Mouse (Mus musculus): ENCODE measurements around the gene Prss36.
"Not testable (repeated sequence)": the region's sequence is repeated elsewhere in the genome, so short reads cannot be mapped to it uniquely, and the experiment has no call there.

The Prss36 gene

DNA sequence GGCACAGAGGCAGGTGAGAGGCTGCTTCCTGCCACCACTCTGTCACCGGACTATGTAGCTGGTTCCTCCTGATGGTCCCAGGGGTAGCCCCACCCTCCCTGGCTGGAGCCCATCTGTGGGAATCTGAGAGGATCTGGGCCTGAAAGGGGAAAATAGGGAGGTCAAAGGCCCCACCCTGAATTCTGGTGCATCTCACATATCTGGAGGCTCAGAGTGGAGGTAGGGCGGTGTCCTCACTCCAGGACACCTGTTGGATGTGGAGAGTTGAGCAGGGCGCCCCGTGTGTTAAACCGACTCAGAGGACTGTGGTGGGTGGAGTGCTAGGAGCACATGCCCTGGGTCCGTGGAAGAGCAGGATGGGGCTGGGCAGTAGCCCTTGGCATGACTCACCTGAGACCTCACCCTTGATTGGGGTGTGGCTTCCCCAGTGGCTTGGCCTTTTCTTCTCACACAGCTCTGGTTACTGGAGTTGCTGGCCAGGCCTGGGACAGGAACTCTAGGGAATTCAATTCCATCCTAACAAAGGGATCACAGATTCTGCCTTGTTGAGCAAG is at the start of gene Prss36:
Gene Prss36, minus strand, starts transcription at position 256 of the 554 bp plus-strand sequence.
- no peak for DNase-seq (ENCODE audit: low spot score in 2 of 2)

DNA sequence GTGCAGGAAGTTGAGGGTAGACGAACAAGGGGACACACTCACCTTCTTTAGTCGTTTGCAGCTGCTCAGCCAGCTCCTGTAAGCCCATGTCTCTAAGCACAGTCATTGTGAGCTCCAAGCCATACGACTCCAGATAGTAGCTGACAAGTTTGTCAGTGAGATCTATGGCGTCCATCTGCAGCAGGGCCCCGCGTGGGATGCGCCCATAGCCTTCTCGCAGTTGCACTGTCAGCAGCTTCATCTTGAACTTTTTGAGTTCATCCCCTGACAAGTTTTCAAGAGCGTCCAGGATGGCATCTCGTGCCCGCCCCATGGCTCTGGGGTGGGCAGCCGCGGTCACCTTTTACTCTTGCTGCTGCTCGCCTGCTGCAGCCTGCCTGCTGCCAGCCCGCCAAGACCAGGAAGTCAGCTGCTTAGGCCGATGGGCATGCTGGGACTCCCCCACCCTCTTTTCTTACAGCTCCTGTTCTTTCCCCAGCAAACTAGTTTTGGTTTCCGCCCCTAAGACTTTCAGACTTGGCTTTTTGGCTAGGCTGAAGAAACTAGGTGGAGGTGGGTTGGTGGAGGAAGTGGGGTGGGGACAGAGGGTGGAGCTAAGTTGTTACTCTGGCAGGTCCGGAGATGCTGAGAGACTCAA is 46.9 kb upstream of the Prss36 start, which contains the start of gene Pycard:
Gene Pycard, minus strand, starts transcription at position 527 of the 637 bp plus-strand sequence.
- DNase-seq (ENCODE audit: low spot score in 2 of 2), result peak; percentile 35 to 50

- peak in 1 of 2 experiments; percentile 28 for DNase-seq (ENCODE audit: low spot score in 2 of 2)
Measured at GRCm38 (mm10) chr7:127992488-127993340, 46.2 kb upstream of the Prss36 start.

GRCm38 (mm10) chr7:127991643-127992487 is 45.3 kb upstream of the Prss36 start:
- DNase-seq (ENCODE audit: low spot score in 2 of 2), result peak; percentile 73 to 81

DNA sequence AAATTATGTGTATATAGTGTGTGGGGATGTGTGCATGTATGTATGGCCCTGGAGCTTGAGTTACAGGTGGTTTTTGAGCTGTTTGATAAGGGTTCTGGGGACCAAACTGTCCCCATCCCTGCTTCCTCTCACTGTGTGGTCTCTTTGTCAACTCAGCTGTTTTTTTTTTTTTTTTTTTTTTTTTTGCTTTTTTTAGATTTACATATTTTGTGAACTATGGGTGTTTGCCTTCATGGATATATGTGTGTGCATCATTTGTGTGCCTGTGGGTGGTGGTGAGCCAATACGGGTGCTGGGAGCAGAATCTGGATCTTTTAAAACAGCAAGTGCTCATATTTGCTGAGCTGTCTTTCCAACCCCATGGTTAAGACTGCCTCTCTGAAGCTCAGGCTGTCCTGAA is 42.4 kb upstream of the Prss36 start:
- DNase-seq (ENCODE audit: low spot score in 2 of 2), result no peak

DNA sequence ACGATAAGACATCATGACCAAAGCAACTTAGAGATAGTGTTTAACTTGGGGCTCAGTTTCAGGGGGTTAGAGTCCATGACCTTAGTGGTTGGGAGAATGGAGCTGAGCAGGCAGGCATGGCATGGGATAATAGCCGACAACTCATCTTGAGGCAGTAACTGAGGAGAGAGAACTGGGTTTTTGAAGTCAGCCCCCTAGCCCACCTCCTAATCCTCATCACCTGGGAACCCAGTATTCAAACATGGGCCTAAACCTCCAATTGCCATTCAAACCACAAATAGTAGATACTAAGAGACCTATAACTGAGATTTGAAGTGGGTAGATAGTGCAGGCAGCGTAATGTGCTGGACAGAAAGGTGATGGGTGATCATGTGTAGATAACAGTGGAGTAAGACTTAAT is 34.1 kb upstream of the Prss36 start:
- DNase-seq (ENCODE audit: low spot score in 2 of 2), result no peak

GRCm38 (mm10) chr7:127978856-127979255 is 32.3 kb upstream of the Prss36 start:
- DNase-seq (ENCODE audit: low spot score in 2 of 2), result no peak

DNA sequence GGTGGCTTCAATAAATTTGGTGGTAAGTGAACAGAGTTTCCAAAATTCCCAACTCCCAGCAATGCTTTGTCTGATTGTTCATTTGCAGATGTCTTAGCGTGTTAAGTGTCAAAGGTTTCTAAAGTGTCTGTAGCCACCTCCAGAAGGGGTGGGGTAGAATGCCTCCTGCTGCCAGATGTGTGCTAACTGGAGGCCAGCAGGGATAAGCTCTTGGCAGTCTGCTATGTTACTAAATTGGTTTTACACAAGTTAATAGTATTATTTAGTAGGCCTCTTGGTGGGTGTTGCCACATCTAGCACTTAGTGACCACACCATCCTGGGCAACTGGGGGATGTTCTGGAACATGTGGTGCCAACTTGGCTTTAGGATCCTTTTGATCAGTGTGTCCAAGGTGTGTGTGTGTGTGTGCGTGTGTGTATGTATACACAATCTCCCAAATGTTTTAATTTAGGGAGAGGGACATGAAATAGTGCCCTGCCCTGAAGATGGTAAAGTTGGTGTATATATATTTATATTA is 27.9 kb upstream of the Prss36 start:
- no peak for DNase-seq (ENCODE audit: low spot score in 2 of 2)

DNA sequence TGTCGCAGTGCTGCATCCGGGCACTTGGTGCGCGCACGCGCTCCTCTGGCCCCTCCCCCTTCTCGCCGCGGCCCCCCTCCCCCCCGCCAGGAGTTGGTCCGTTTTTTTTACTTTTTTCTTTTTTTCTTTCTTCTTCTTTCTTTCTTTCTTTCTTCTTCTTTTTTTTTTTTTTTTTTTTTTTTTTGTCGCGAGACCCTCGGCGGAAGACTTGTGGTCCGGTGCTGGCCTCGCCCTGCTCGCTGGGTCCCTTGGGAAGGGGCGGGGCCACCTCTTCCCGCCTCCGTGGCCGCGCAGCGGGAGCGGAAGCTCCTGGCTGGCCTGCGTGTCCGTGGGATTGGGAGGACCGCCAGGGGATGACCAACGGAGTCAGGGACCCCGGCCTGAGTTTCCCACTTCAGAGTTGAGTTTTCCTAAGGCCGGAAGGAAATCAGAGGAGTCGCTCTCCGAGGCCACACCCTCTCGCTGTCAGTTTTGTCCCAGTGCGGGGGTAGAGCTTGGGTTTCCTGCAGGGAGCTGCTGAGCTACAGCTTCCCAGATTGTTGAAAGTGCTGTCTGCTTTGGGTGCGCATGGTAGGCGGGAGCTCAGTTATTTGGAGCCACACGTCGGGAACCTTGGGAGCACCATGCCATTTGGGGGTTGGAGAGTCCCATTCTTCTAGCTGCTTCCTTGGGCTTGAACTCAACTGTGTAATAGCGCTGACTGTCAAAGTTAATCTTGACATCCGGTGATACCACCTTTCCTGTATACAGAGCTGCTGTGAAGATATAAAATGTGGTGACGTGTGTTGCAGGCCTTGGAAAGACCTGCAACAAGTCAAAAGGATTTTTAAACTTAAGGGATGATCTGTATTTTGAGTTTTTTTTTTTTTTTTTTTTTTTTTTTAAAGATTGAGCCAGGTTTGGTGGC is 21.6 kb upstream of the Prss36 start:
- DNase-seq (ENCODE audit: low spot score in 2 of 2), result peak; percentile 74 to 80

DNA sequence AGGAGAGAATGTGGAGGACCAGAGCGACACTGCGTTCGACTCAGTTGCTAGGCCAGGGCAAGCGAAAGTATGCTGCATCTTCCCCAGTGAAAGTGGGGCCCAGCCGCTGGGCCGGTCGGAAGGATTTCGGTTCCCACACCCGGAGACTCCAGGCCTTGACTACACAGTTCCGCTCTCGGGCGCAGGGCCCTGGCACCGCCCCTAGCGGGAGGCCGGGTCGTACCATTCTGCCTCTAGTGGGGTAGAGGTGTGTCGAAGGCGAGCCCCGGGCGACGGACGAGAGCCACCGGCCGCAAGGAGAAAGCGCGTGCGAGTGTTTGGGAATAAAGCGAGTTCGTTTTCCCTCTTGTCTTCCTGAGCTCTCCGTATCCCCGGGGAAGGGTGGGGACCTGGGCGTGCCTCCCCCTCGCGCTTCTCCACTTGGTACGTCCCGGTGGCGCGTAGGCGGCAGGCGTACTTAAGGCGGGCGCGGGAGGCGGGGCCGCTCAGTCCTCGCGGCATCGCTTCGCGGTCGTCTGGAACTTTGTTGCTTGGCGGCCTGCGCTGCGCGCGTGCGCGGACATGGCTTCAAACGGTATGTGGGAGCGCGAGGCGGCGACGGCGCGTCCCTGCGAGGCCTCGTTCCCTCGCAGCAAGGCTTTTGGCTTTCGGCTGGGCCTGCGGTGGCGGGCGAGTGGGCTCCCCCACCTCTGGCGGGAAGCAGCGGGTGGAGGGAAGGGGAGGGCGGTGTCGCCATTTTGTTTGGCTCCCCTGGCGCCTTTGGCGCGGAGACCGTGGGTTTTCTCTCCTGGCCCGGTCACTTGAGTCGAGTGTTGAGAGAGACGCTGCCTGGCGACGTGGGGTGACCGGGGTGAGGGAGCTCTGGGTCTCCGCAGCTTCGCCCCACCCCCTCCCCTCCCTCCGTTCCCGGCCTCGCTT is 20.7 kb upstream of the Prss36 start, which contains the start of gene Fus:
Gene Fus, plus strand, starts transcription at position 454 of the 918 bp plus-strand sequence.
- peak; percentile 95 for DNase-seq (ENCODE audit: low spot score in 2 of 2)

DNA sequence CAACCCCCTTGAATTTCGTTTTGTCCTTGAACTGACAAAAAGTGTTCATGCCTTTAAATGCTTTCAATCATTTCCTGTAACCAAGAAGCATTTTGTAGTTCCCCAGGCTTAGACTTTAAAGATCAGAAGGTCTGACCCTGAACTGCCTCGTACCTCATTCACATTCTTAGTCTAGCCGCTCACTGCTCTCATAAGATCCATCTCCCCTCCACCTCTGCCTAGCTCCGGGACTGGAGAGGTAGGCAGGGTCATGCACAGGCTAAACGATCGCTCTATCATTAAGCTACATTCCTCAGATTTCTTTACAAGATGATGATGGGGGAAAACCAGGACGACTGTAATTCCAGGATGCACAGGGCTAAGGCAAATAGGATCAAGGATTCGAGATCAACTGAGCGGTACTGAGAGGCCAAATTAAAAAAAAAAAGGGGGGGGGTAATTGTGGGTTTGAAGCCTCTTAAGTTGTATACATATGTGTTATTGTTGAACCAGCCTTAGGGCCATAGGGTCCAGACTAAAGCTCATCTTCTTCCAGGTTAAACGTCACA is 19.9 kb upstream of the Prss36 start:
- no peak for DNase-seq (ENCODE audit: low spot score in 2 of 2)

DNA sequence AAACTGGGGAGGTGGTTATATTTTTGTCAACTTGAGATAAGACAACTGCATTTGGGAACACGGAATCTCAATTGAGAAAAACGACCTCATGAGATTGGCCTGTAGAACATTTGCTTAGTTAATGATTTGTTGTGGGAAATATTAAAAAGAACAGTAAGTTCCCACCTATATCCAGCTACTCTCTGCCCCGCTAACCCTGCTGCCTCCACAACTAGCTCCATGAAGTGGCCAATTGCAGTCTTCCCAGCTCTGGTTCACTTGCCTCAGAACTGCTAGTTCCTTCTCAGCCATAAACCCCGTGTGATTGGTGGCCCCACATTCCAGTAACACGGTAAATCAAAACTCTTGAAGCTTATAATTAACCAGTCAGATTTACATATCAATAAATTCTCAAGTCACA is 12.8 kb upstream of the Prss36 start:
- no peak for DNase-seq (ENCODE audit: low spot score in 2 of 2)

DNA sequence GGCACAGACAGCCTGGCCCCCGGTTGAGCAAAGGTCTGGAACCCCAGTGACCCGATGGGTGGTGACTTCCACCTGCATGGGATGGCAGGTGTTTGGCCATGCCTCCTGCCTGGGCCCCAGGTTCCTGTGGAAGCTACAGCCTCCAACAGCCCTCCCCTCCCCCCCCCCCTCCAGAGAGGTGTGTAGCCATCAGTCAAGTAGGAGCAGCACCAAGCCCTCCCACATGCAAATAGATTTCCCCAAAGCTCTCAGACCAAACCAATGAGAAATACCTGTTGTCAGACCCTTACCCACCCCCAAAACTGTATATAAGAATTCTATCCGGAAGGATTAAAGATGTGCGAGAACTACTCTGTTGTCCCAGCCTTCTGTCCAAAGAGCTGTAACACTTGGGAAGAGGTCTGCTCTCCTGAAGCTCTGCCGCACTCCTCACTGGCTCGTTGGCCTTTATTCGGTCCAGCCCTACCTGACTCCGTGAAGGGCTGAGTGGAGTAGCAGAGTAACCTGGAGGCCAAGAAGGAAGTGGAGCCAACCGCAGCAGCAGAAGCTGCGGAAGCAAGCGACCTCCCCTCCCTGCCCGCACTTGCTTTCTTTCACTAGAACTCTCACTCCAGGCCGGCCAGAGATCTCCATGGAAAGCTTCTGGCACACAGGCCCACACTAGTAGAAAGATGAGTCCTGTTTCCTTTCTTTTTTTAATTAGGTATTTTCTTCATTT is 6.5 kb upstream of the Prss36 start:
- no peak for DNase-seq (ENCODE audit: low spot score in 2 of 2)

DNA sequence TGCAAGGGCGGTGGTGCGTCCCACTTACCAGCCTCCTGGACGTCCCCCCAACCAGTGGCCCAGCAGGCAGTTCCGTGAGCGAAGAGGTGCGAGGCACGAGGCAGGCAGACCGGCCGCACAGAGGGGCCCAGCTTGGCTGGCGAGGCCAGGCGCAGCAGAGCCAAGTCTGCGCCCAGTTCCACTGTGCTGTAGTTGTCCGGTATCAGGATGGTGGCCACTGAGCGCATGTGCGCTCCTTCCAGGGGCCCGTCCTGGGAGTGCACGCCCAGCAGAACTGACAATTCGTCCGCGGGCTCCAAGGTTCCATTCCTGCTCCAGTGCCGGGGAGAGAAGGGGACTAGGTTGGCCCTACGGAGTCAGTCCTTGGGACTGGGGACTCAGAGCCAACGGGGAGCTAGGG is 1.9 kb downstream of the Prss36 start:
- no peak for DNase-seq (ENCODE audit: low spot score in 2 of 2)

DNA sequence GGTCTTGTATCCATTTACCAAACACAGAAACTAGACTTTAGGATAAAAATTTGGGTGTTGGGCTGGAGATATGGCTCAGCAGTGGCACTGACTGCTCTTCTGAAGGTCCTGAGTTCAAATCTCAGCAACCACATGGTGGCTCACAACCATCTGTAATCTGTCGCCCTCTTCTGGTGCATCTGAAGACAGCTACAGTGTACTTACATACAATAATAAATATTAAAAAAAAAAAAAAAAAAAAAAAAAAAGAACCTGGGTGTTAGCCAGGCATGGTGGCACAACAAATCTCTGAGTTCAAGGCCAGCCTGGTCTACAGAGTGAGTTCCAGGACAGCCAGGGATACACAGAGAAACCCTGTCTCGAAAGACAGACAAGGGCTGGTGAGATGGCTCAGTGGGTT is 4.4 kb downstream of the Prss36 start:
- not testable (repeated sequence) for DNase-seq (ENCODE audit: low spot score in 2 of 2)

GRCm38 (mm10) chr7:127936216-127936884 is 10.2 kb downstream of the Prss36 start:
- DNase-seq (ENCODE audit: low spot score in 2 of 2), result no peak

DNA sequence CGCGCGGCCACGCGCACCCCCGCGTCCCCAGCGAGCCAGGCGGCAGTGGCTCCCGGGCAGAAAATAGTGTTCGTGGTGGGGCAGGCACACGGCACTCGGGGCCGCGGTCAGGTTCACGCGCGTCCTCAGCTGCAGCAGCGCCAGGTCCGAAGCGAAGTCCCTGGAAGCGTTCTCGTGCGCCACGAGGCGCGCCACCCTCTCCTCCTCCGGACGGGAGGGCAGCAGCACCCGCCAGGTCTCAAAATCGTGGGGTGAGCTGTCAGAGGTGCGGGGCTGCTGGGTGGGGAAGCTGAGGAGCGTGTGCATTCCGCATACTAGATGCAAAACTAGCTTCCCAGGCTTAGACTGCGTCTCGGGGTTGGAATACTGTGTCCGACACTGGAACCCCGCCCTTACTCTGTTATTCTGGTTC is 10.8 kb downstream of the Prss36 start:
- DNase-seq (ENCODE audit: low spot score in 2 of 2), result no peak
